Mouse (Mus musculus) lung, postnatal 25 days (tissue): ENCODE measurements at regions not wholly inside any gene's neighbourhood (a gene's known extent, or its start where the extent isn't known, plus 50 kb on each side); places are given as distances from the start of the nearest gene placed in this dataset.

Experiments used
- DNase-seq: peaks from one replicate; pipeline ENCODE4 v3.0.0; 2022; ENCODE audit warnings: low spot score

- DNase-seq: peak; percentile 37
These were observed 64.2 kb upstream of the Ywhaq start for GRCm38 (mm10) chr12:21481644-21482043.

- DNase-seq: peak; percentile 13
These were observed 62.8 kb upstream of the Ywhaq start for GRCm38 (mm10) chr12:21480226-21480625.

- no peak for DNase-seq
These were observed 61.8 kb upstream of the Ywhaq start for GRCm38 (mm10) chr12:21479251-21479650.

GRCm38 (mm10) chr12:21476516-21476915, 59.1 kb upstream of the Ywhaq start:
- no peak for DNase-seq

- DNase-seq: no peak
These were observed 55.7 kb upstream of the Ywhaq start for GRCm38 (mm10) chr12:21472951-21473710.

GRCm38 (mm10) chr12:21472487-21472886, 55.0 kb upstream of the Ywhaq start:
- DNase-seq: peak; percentile 41

GRCm38 (mm10) chr12:21471986-21472385, 54.5 kb upstream of the Ywhaq start:
- DNase-seq: no peak

- DNase-seq: no peak
These were observed 52.8 kb upstream of the Ywhaq start for GRCm38 (mm10) chr12:21470286-21470685.
